Mouse (Mus musculus) megakaryocyte-erythroid progenitor cell, adult 5 weeks (primary cell): ENCODE data around the gene Csnk2a2. TPM values are rescaled to one million over a fixed set of nuclear protein-coding genes. Genes with fewer than 3 reads are reported as not detected.

Experiments used
- polyA plus RNA-seq: library from polyadenylated mRNA; stranded (reverse); fragments of >175 nt; gene quantifications from 2 replicates; pipeline ENCODE4 v1.2.3, GENCODE M21; 2012

The Csnk2a2 gene
- polyA plus RNA-seq = 13.8 and 15.6 TPM in 2 replicates

DNA sequence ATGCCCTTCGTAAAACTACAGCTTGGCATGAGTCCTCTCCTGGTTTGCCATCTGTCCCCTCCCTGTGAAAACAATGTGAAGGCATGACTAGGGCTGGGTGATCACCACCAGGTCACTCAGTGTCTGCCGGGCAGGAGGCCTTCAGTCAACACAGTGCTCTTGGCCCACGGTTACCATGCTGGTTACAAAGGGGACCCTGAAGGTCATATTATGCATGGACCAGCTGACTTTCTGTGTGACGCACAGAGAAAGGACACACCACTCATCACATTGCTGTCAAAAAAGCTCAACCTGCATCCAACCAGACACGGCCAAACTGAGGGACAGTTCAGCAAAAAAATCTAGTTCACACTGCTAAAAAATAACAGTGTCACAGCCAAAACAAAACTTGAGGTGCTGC, at the start of gene Csnk2a2:
Gene Csnk2a2 (minus strand): TSS at position 34 of the 400 bp plus-strand sequence.

DNA sequence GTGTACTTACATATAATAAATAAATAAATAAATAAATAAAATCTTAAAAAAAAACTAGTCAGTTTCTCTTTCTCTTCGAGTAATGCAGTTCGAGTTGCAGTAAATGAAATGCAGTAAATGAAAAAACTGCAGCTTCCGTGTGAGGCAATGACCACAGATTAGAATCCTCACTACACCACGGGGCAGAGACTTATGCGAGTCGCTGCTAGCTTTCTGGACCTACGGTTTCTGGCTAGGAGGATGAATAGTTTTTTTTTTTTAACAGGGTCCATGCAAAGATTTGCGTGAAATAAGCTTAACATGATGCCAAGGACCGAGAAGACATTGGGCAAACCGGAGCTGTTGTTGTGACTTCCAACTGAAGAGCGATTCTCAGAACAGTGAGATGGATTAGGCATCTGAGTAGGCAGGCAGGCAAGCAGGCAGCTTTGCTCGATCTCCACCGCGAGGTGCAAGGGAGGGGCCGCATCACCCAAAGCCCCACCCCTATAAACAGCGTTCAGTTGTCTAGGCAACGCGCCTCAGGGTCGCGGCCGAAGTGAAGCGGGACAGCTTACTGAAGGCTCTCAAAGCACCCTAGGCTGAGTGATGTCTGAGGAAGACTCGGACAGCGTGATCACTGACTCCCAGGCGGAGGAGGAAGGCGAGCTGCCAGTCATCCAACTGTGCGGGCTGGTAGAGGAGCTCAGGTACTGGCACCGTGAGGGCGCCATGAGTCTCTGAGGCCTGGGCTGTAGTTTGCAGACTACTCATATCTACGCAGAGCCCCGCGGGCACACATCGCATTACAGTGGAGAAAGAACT, 43.9 kb upstream of the Csnk2a2 start, which contains the start of gene Ccdc113:
Gene Ccdc113 (plus strand): TSS at position 502 of the 804 bp plus-strand sequence.

DNA sequence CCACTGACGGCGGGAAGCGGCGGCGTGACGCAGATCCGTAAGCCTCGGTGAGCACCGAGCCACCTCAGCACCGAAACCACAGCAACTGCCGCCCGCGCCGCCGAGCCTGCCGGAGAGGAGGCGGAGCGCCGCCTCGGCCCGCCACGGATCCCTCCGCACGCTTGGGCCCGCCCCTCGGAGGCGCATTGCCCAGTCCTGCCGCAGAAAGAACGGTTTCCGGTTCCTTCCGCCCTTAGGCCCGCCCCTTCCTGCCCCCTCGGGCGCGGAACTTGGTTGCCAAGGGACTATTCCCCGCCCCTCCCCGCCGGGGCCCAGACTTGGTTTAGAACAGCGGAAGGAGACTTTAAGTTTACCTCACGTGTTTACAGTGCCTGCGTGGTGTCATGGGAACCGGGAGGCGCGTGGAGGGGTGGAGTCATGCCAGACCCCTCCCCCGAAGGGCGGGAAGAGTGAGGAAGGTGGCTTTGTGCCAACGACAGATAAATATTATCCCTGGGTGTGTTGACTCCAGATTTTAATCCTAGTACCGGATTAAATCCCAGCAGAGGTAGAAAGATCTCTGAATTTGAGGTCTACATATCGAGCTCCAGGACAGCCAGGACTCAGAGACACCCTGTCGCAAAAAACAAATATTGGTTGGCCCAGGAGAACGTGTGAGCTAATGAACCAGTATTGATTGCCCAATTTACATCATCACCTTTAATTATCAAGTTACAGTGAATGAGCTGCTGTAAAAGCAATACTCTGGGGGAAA, 55.0 kb downstream of the Csnk2a2 start, which contains the start of gene Cfap20:
Gene Cfap20 (minus strand): TSS at position 184 of the 754 bp plus-strand sequence.

Other genes starting within 250 kb of the Csnk2a2 start
- gene Cngb1, start 183.5 kb downstream of the Csnk2a2 start, polyA plus RNA-seq = 13.5 and 19.8 TPM in 2 replicates
- not detected in 2 replicates for gene Tepp, start 179.5 kb downstream of the Csnk2a2 start, polyA plus RNA-seq
- 11.6 and 14.2 TPM in 2 replicates for gene Zfp319, start 158.1 kb downstream of the Csnk2a2 start, polyA plus RNA-seq
- gene Usb1, start 157.8 kb downstream of the Csnk2a2 start, polyA plus RNA-seq = 17.2 and 19.6 TPM in 2 replicates
- 0.60 and 1.8 TPM in 2 replicates for gene Mmp15, start 137.8 kb downstream of the Csnk2a2 start, polyA plus RNA-seq
- gene Cfap20, start 55.2 kb downstream of the Csnk2a2 start, polyA plus RNA-seq = 27.1 and 27.2 TPM in 2 replicates
- gene Ccdc113, start 44.0 kb upstream of the Csnk2a2 start, polyA plus RNA-seq = not detected in 2 replicates
- gene Prss54, start 86.3 kb upstream of the Csnk2a2 start, polyA plus RNA-seq = not detected in 2 replicates
- 2.8 and 4.5 TPM in 2 replicates for gene Gins3, start 143.4 kb upstream of the Csnk2a2 start, polyA plus RNA-seq
- 0.39 and 0.40 TPM in 2 replicates for gene Ndrg4, start 186.9 kb upstream of the Csnk2a2 start, polyA plus RNA-seq
- 9.8 and 13.4 TPM in 2 replicates for gene Setd6, start 225.8 kb upstream of the Csnk2a2 start, polyA plus RNA-seq